16 mouse cellular contexts compared by ENCODE assay signal in the genomic region with DNA sequence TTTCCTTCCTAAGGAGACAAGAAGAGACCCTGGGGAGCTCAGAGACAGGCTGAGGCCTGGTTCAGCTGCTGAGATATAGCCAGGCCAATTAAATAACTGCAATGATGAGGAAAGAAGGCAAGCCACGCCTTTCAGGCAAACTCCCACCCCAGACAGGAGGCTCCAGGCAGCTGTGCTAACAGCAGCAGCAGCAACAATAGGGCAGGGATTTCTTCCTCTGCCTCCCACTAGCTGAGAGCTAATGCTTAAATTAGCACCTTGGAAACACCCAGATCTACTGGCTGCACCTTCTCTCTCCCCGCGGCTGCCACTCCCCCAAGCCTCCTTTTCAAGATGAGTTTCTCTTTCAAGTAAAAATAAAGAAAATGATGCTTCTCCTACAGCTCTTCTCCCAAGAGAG. TPM values are rescaled to one million over a fixed set of nuclear protein-coding genes. Genes with fewer than 3 reads are reported as not detected.
A peak's percentile ranks its signal among the peaks of the same experiment; 100 is the strongest.
DNase-seq lines count a peak whose midpoint lies in the region; ATAC-seq and TF ChIP-seq lines count a peak whose summit lies in the region.
"Had no signal": no experiment of that assay in that cellular context is flagged by ENCODE, and none has a peak within 500 bp of the region (broad histone marks: within the 10 kb centered on the region; RNA-seq: fewer than 3 reads in every experiment).

No protein-coding gene starts in this region.

- intact Hi-C loops in left cerebral cortex, adult 2 months (cut with DNase I) = loop anchor here (5.0 kb wide), 2 partner anchors 94 to 141 kb away; no protein-coding TSS in a partner anchor

- no peak overlapping the region for H3K9ac ChIP-seq in forebrain, embryonic 12.5 days
- H3K9ac ChIP-seq in forebrain, embryonic 14.5 days (ENCODE audit: low read length) = no peak overlapping the region
- no peak overlapping the region for H3K9ac ChIP-seq in hindbrain, embryonic 14.5 days
- H3K9ac ChIP-seq in neural tube, embryonic 14.5 days (replicated peaks; ENCODE audit: low read depth, low read length) = 0 out of 2 replicates have a peak overlapping the region, but pooled peaks have one; percentile 4
- H3K9ac ChIP-seq: heart, embryonic 15.5 days; liver, embryonic 13.5 days had no signal

- DNase-seq in forebrain, embryonic 14.5 days (ENCODE audit: low spot score) = no peak
- DNase-seq in left cerebral cortex, adult 2 months (ENCODE audit: extremely low spot score in 1 of 2, low spot score in 2 of 2) = peak in 1 of 2 experiments; percentile 49
- DNase-seq in left cerebral cortex, adult 18-20 months (ENCODE audit: low spot score in 2 of 2) = no peak
- no peak for DNase-seq in hindbrain, embryonic 14.5 days (ENCODE audit: low spot score)
- DNase-seq in adipocyte (ENCODE audit: low spot score) = no peak
- DNase-seq in yolk sac, embryonic 10.5 days (ENCODE audit: low spot score) = no peak
- DNase-seq: cerebellum, adult 8-10 months; liver, embryonic 13.5 days; lung, postnatal 4 days had no signal

- no peak for ATAC-seq in forebrain, embryonic 12.5 days (ENCODE audit: low FRiP score)
- no peak for ATAC-seq in forebrain, embryonic 14.5 days
- ATAC-seq in hindbrain, embryonic 14.5 days (ENCODE audit: low FRiP score) = no peak
- ATAC-seq in neural tube, embryonic 14.5 days (ENCODE audit: low read depth) = no peak
- ATAC-seq: activated CD4-positive, CD25-positive, alpha-beta regulatory T cell, adult 4 months; intestine, postnatal 0 days had no signal

- H3K36me3 ChIP-seq in forebrain, embryonic 12.5 days (replicated peaks) = no peaks in the 10 kb centered on the region
- H3K36me3 ChIP-seq in forebrain, embryonic 14.5 days (ENCODE audit: control insufficient read depth, insufficient read depth, low read length) = no peaks in the 10 kb centered on the region
- H3K36me3 ChIP-seq in hindbrain, embryonic 14.5 days (replicated peaks; ENCODE audit: control insufficient read depth, insufficient read depth) = 0 out of 2 replicates have a peak, but pooled peaks cover 3% of the 10 kb centered on the region
- H3K36me3 ChIP-seq in neural tube, embryonic 14.5 days (ENCODE audit: control insufficient read depth, insufficient read depth, low read length) = no peaks in the 10 kb centered on the region
- H3K36me3 ChIP-seq: heart, embryonic 15.5 days; liver, embryonic 13.5 days had no signal

- peaks cover under 1% of the 10 kb centered on the region; the same call in 1 of the 2 replicates for H3K27me3 ChIP-seq in forebrain, embryonic 12.5 days
- no peaks in the 10 kb centered on the region for H3K27me3 ChIP-seq in forebrain, embryonic 14.5 days (replicated peaks; ENCODE audit: control insufficient read depth, insufficient read depth, low read length)
- no peaks in the 10 kb centered on the region for H3K27me3 ChIP-seq in hindbrain, embryonic 14.5 days (ENCODE audit: control insufficient read depth, insufficient read depth, low read length)
- no peaks in the 10 kb centered on the region for H3K27me3 ChIP-seq in neural tube, embryonic 14.5 days (ENCODE audit: control insufficient read depth, insufficient read depth, low read length)
- H3K27me3 ChIP-seq: heart, embryonic 15.5 days had no signal

- no peak overlapping the region for H3K4me3 ChIP-seq in forebrain, embryonic 12.5 days (replicated peaks)
- no peak overlapping the region for H3K4me3 ChIP-seq in forebrain, embryonic 14.5 days (ENCODE audit: low read depth, low read length)
- H3K4me3 ChIP-seq in left cerebral cortex, adult 2 months = 0 out of 2 replicates have a peak overlapping the region, but pooled peaks have one; percentile 1
- no peak overlapping the region for H3K4me3 ChIP-seq in hindbrain, embryonic 14.5 days (replicated peaks; ENCODE audit: low read length)
- H3K4me3 ChIP-seq in neural tube, embryonic 14.5 days (ENCODE audit: low read depth, low read length) = 0 out of 2 replicates have a peak overlapping the region, but pooled peaks have one; percentile 1
- H3K4me3 ChIP-seq: heart, embryonic 15.5 days; liver, embryonic 13.5 days had no signal

- H3K4me2 ChIP-seq in forebrain, embryonic 12.5 days = 0 out of 2 replicates have a peak overlapping the region, but pooled peaks have one; percentile 6
- H3K4me2 ChIP-seq in forebrain, embryonic 14.5 days (ENCODE audit: low read length) = no peak overlapping the region
- H3K4me2 ChIP-seq in hindbrain, embryonic 14.5 days (replicated peaks) = peak overlapping the region; percentile 18; the same call in 1 of the 2 replicates
- H3K4me2 ChIP-seq in neural tube, embryonic 14.5 days (ENCODE audit: low read depth, low read length) = peak overlapping the region; percentile 19; the same call in 1 of the 2 replicates
- H3K4me2 ChIP-seq: heart, embryonic 15.5 days; liver, embryonic 13.5 days had no signal

- peaks cover 39% of the 10 kb centered on the region for H3K4me1 ChIP-seq in forebrain, embryonic 12.5 days
- peaks cover 18% of the 10 kb centered on the region for H3K4me1 ChIP-seq in forebrain, embryonic 14.5 days (ENCODE audit: control insufficient read depth, insufficient read depth, low read length)
- H3K4me1 ChIP-seq in hindbrain, embryonic 14.5 days (replicated peaks; ENCODE audit: control insufficient read depth, insufficient read depth, low read length) = peaks cover 28% of the 10 kb centered on the region
- H3K4me1 ChIP-seq in neural tube, embryonic 14.5 days (ENCODE audit: control insufficient read depth, insufficient read depth, low read length) = peaks cover 22% of the 10 kb centered on the region

- WGBS in forebrain, embryonic 12.5 days = 8% methylated on average over 3 of the region's 3 CpGs
- WGBS in forebrain, embryonic 14.5 days = 12% methylated on average over 3 of the region's 3 CpGs
- WGBS in hindbrain, embryonic 14.5 days = 20% methylated on average over 3 of the region's 3 CpGs
- WGBS in neural tube, embryonic 14.5 days = 13% methylated on average over 3 of the region's 3 CpGs

- no peak for TF ChIP-seq CTCF in left cerebral cortex, adult 2 months (IDR thresholded peaks at IDR 0.05)

- H3K9me3 ChIP-seq in forebrain, embryonic 12.5 days = no peaks in the 10 kb centered on the region
- H3K9me3 ChIP-seq in forebrain, embryonic 14.5 days (replicated peaks; ENCODE audit: control insufficient read depth, low read length) = no peaks in the 10 kb centered on the region
- H3K9me3 ChIP-seq in hindbrain, embryonic 14.5 days (ENCODE audit: control insufficient read depth, low read length) = no peaks in the 10 kb centered on the region
- H3K9me3 ChIP-seq in neural tube, embryonic 14.5 days (ENCODE audit: control insufficient read depth, low read length) = no peaks in the 10 kb centered on the region
- H3K9me3 ChIP-seq: heart, embryonic 15.5 days; liver, embryonic 13.5 days had no signal

- H3K27ac ChIP-seq in forebrain, embryonic 12.5 days = 0 out of 2 replicates have a peak overlapping the region, but pooled peaks have one; percentile 31
- no peak overlapping the region for H3K27ac ChIP-seq in forebrain, embryonic 14.5 days (ENCODE audit: low read depth, low read length)
- H3K27ac ChIP-seq in left cerebral cortex, adult 2 months = peak overlapping the region; percentile 63
- no peak overlapping the region for H3K27ac ChIP-seq in hindbrain, embryonic 14.5 days
- H3K27ac ChIP-seq in neural tube, embryonic 14.5 days (ENCODE audit: low read depth, low read length) = peak overlapping the region; percentile 30; the same call in 1 of the 2 replicates
- H3K27ac ChIP-seq: heart, embryonic 15.5 days; liver, embryonic 13.5 days had no signal

RNA-seq across cellular contexts. Expression of a gene that starts 3.2 kb away (rescaled TPM):
- 9.3 and 10.1 TPM in 2 replicates for polyA plus RNA-seq in forebrain, embryonic 12.5 days (2016; fragmentation: Nextera tagmentation; extraction: Ambion mirVana)
- 10.4 and 11.3 TPM in 2 replicates for polyA plus RNA-seq in forebrain, embryonic 14.5 days (2014; fragmentation: Nextera tagmentation; extraction: Ambion mirVana)
- total RNA-seq in left cerebral cortex, adult 2 months (2021) = 100 to 1,000 TPM; 195 to 209 TPM
- total RNA-seq in left cerebral cortex, adult 18-20 months (2021) = 100 to 1,000 TPM; 198 TPM
- polyA plus RNA-seq in hindbrain, embryonic 14.5 days (2014; fragmentation: Nextera tagmentation; extraction: Ambion mirVana) = 20.0 and 23.5 TPM in 2 replicates
- polyA plus RNA-seq in neural tube, embryonic 14.5 days (2014; fragmentation: Nextera tagmentation; extraction: Ambion mirVana) = 18.8 and 23.5 TPM in 2 replicates

RNA-seq across cellular contexts. Expression of a gene that starts 3.5 kb away (rescaled TPM):
- 1.5 TPM in 2 replicates for polyA plus RNA-seq in forebrain, embryonic 12.5 days (2016; fragmentation: Nextera tagmentation; extraction: Ambion mirVana)
- polyA plus RNA-seq in forebrain, embryonic 14.5 days (2014; fragmentation: Nextera tagmentation; extraction: Ambion mirVana) = 1.4 and 1.6 TPM in 2 replicates
- total RNA-seq in left cerebral cortex, adult 2 months (2021) = 1 to 10 TPM; 6.4 to 7.5 TPM
- total RNA-seq in left cerebral cortex, adult 18-20 months (2021) = 1 to 10 TPM; 6.6 to 9.1 TPM
- 2.0 and 2.3 TPM in 2 replicates for polyA plus RNA-seq in hindbrain, embryonic 14.5 days (2014; fragmentation: Nextera tagmentation; extraction: Ambion mirVana)
- polyA plus RNA-seq in neural tube, embryonic 14.5 days (2014; fragmentation: Nextera tagmentation; extraction: Ambion mirVana) = 1.7 and 1.9 TPM in 2 replicates
- polyA plus RNA-seq: activated CD4-positive, CD25-positive, alpha-beta regulatory T cell, adult 4 months had no signal

RNA-seq across cellular contexts. Expression of a gene that starts 49.0 kb away (rescaled TPM):
- 7.2 and 10.5 TPM in 2 replicates for polyA plus RNA-seq in forebrain, embryonic 12.5 days (2016; fragmentation: Nextera tagmentation; extraction: Ambion mirVana)
- 10.5 and 11.1 TPM in 2 replicates for polyA plus RNA-seq in forebrain, embryonic 14.5 days (2014; fragmentation: Nextera tagmentation; extraction: Ambion mirVana)
- total RNA-seq in left cerebral cortex, adult 2 months (2021) = 1 to 10 TPM; 5.2 to 6.1 TPM
- total RNA-seq in left cerebral cortex, adult 18-20 months (2021) = 1 to 10 TPM; 5.1 to 5.7 TPM
- polyA plus RNA-seq in hindbrain, embryonic 14.5 days (2014; fragmentation: Nextera tagmentation; extraction: Ambion mirVana) = 19.5 and 24.2 TPM in 2 replicates
- 5.3 and 13.7 TPM in 2 replicates for polyA plus RNA-seq in neural tube, embryonic 14.5 days (2014; fragmentation: Nextera tagmentation; extraction: Ambion mirVana)
- total RNA-seq: ES-E14; gastrocnemius, adult 8-10 months had no signal
- polyA plus RNA-seq: activated CD4-positive, CD25-positive, alpha-beta regulatory T cell, adult 4 months; liver, embryonic 13.5 days had no signal

Comparison
In these comparisons a context has a peak if more than half of its experiments do, and no peak if none do; other contexts are left out.
1. H3K27ac ChIP-seq: peak in forebrain, embryonic 12.5 days (single experiment), left cerebral cortex, adult 2 months (single experiment) and neural tube, embryonic 14.5 days (single experiment); none in forebrain, embryonic 14.5 days (single experiment) and hindbrain, embryonic 14.5 days (single experiment).
2. H3K4me3 ChIP-seq: peak in left cerebral cortex, adult 2 months (single experiment) and neural tube, embryonic 14.5 days (single experiment); none in forebrain, embryonic 12.5 days (single experiment), forebrain, embryonic 14.5 days (single experiment) and hindbrain, embryonic 14.5 days (single experiment).